Mouse (Mus musculus) effector memory CD4-positive, alpha-beta T cell, adult 7 months (primary cell): ENCODE data around the gene Eefsec. TPM values are rescaled to one million over a fixed set of nuclear protein-coding genes. Genes with fewer than 3 reads are reported as not detected.

Source experiments
- polyA plus RNA-seq: library from polyadenylated mRNA; unstranded; fragments of 100-300 nt; shearing (Covaris generic); gene quantifications from one replicate; pipeline ENCODE4 v1.2.1, GENCODE M21; 2017

The Eefsec gene
- polyA plus RNA-seq = 50.3 TPM

GRCm38 (mm10) chr6:88446063-88447002 is at the start of gene Eefsec:
TSS of gene Eefsec (minus strand) at chr6:88446539.

GRCm38 (mm10) chr6:88465181-88465920 is 19.0 kb upstream of the Eefsec start, which contains the start of gene Ruvbl1:
TSS of gene Ruvbl1 (plus strand) at chr6:88465409.

GRCm38 (mm10) chr6:88221968-88222367 is 224.4 kb downstream of the Eefsec start, which contains the start of gene Dnajb8:
TSS of gene Dnajb8 (plus strand) at chr6:88222268.

Other genes with a start within 250 kb of the Eefsec start
- not detected for gene Dnajb8, start 224.3 kb downstream of the Eefsec start, polyA plus RNA-seq
- gene Ruvbl1, start 18.9 kb upstream of the Eefsec start, polyA plus RNA-seq = 46.2 TPM
- gene Sec61a1, start 72.4 kb upstream of the Eefsec start, polyA plus RNA-seq = 204 TPM
- not detected for gene Kbtbd12, start 191.4 kb upstream of the Eefsec start, polyA plus RNA-seq